Mouse (Mus musculus) neutrophil, adult 59 days (primary cell): ENCODE results near the gene Ferd3l. TPM values are rescaled to one million over a fixed set of nuclear protein-coding genes. Genes with fewer than 3 reads are reported as not detected.

Experiments
- total RNA-seq, 2 experiments: library from RNA; stranded (reverse); gene quantifications; 1 replicate in 1 of 2; 2 replicates in 1 of 2; pipeline ENCODE4 v1.2.4; 2023

Ferd3l gene
- total RNA-seq = not detected

DNA sequence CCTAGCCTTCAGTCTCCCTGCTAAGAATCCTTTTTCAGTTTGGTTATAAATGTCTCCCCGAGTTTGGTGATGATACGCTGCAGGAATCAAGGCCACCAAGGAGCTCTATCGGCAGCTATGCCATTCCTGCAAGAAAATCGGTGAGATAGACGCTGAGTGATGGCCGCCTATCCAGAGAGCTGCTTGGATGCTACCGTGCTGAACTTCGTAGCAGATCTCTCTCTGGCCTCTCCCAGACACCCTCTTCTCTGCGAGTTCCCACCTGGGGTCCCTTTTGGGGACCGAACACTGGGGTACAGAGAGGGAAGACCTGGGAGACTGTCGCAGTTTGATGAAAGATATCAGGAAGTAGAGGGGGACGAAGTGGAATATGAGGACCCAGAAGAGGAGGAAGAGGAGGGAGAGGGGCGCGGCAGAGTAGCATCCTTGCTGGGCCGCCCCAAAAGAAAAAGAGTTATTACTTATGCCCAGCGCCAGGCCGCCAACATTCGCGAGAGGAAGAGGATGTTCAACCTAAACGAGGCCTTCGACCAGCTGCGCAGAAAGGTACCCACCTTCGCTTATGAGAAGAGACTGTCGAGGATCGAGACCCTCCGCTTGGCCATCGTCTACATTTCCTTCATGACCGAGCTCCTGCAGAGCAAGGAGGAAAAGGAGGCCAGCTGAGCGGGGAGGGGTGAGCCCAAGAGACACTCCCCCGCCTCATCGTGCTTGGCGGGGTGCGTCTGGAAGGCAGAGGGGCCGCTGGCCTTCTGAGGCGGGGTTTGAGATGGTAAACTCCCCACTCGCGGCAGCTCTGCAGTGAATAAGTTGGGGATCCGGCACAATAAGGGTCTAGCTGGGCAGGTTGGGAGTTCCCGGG lies at the start of gene Ferd3l:
TSS of gene Ferd3l (plus strand) at position 95 of the 862 bp plus-strand sequence.

DNA sequence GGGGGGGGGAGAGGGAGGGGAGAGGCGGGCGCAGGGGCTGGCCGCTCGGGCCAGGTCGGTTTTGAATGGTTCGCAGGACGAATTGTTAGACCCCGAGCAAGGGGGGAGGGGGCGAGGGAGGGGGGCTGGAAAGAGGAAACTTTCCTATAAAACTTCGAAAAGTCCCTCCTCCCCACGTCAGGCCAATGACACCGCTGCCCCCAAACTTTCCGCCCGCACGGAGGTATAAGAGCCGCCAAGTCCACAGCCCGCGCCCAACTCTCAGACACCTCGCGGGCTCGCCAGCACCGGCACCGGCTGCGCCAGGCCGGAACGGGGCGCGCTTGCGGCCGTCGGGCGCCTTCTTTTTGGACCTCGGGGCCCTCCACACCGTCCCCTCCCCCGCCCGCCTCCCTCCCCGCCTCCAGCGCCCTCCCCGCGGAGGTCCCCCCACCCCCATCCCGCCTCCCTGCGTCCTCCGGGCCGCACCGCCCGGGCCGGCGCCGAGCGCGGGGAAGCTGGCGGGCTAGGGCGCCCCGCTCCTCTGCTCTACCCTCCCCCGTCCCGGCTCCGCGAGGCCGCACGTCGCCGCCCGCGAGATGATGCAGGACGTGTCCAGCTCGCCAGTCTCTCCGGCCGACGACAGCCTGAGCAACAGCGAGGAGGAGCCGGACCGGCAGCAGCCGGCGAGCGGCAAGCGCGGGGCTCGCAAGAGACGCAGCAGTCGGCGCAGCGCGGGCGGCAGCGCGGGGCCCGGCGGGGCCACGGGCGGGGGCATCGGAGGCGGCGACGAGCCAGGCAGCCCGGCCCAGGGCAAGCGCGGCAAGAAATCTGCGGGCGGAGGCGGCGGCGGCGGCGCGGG lies 29.4 kb downstream of the Ferd3l start, which contains the start of gene Twist1:
TSS of gene Twist1 (plus strand) at position 272 of the 841 bp plus-strand sequence.

Other genes starting within 250 kb of the Ferd3l start
- gene Twist1, start 29.2 kb downstream of the Ferd3l start, total RNA-seq = not detected